Mouse (Mus musculus): ENCODE data around the gene Oas1a. TPM values are rescaled to one million over a fixed set of nuclear protein-coding genes. Genes with fewer than 3 reads are reported as not detected.
"Not testable (repeated sequence)": the region's sequence is repeated elsewhere in the genome, so short reads cannot be mapped to it uniquely, and the experiment has no call there.

Oas1a gene
- polyA plus RNA-seq, 1 experiment from 2014 or later, result 1.3 TPM

DNA sequence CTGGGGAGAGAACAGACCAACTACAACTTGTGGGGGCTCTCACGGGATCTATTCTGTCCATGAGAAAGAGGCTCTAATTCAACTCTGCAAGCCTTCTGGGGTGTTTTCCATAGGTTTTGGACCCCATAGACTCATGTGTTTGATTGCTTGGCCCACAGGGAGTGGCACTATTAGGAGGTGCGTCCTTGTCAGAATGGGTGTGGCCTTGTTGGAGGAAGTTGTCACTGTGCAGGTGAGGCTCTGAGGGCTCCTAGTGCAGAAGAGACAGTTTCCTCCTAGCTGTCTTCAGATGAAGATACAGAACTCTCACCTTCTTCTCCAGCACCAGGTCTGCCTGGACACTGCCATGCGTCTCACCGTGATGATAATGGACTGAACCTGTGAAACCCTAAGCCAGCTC is 17.2 kb upstream of the Oas1a start:
- not testable (repeated sequence) for H3K27me3 ChIP-seq (replicated peaks; ENCODE audit: control insufficient read depth, insufficient read depth, low read length); H3K27ac ChIP-seq (ENCODE audit: low read depth, low read length)

DNA sequence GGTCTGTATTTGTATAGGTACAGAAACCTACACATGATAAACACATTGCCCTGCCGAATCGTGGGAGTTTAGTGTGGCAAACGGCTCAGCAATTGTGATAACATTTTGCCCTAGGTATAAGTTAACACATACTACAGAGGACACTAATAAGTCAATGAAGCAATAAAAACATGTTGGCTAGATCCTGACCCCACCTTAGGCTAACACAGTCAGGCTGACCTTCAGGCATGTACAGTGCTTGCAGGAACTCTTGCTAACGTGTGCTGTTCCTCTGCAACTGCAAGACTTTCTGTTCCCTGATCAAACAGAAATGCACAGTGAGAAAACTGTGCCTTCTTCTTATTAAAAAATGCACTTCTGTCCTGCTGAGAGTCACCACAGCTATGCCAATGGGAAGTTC is 16.6 kb upstream of the Oas1a start:
- no peak overlapping the region for H3K4me3 ChIP-seq (ENCODE audit: low read length)
- H3K4me2 ChIP-seq (ENCODE audit: low read length), result no peak overlapping the region
- no peaks in the 10 kb centered on the region for H3K36me3 ChIP-seq (ENCODE audit: control insufficient read depth, insufficient read depth, low read length)
- H3K4me1 ChIP-seq (ENCODE audit: control insufficient read depth, insufficient read depth, low read depth, low read length), result no peaks in the 10 kb centered on the region
- no peak for ATAC-seq
- 83% methylated on average over 4 of the region's 4 CpGs for WGBS
- H3K27me3 ChIP-seq (replicated peaks; ENCODE audit: control insufficient read depth, insufficient read depth, low read length), result no peaks in the 10 kb centered on the region
- no peaks in the 10 kb centered on the region for H3K9me3 ChIP-seq (ENCODE audit: control insufficient read depth, low read length)
- H3K9ac ChIP-seq (ENCODE audit: low read depth, low read length), result no peak overlapping the region
- no peak overlapping the region for H3K27ac ChIP-seq (ENCODE audit: low read depth, low read length)

More for the DNA sequence above, 17.2 kb upstream of the Oas1a start:
- H3K36me3 ChIP-seq (ENCODE audit: control insufficient read depth, insufficient read depth, low read length); H3K9me3 ChIP-seq (ENCODE audit: control insufficient read depth, low read length); ATAC-seq; H3K4me3 ChIP-seq (ENCODE audit: low read length); H3K4me2 ChIP-seq (ENCODE audit: low read length); H3K4me1 ChIP-seq (ENCODE audit: control insufficient read depth, insufficient read depth, low read depth, low read length); H3K9ac ChIP-seq (ENCODE audit: low read depth, low read length): not testable (repeated sequence)
- WGBS, result 93% methylated on average over 4 of the region's 4 CpGs

DNA sequence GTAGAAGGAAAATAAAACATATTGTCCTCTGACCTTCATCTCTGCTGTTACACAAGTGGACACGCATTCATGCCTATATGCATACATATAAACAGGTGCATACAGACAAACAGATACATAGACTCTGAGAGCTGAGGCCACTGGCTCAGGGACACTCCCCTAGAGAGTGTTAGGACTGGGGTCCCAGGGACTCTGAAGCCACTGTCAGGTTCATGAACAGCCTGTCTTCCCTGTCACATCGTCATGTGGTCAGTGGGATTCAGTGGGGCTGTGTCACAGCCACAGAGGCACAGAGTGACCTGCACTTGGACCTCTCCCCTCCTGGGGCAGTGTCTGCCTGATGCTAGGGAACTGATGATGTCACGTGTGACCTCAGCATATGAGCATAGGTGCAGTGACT is 13.0 kb upstream of the Oas1a start:
- no peak for ATAC-seq
- Histone ChIP-seq H3K27ac (ENCODE audit: low read depth, low read length) (no peak overlapping the region), H3K27me3 (replicated peaks; ENCODE audit: control insufficient read depth, insufficient read depth, low read length) (no peaks in the 10 kb centered on the region), H3K4me1 (ENCODE audit: control insufficient read depth, insufficient read depth, low read depth, low read length) (no peaks in the 10 kb centered on the region), H3K4me3 (ENCODE audit: low read length) (no peak overlapping the region), H3K9ac (ENCODE audit: low read depth, low read length) (no peak overlapping the region), H3K4me2 (ENCODE audit: low read length) (no peak overlapping the region), H3K9me3 (ENCODE audit: control insufficient read depth, low read length) (no peaks in the 10 kb centered on the region), H3K36me3 (ENCODE audit: control insufficient read depth, insufficient read depth, low read length) (no peaks in the 10 kb centered on the region)
- 77% methylated on average over 3 of the region's 3 CpGs for WGBS

DNA sequence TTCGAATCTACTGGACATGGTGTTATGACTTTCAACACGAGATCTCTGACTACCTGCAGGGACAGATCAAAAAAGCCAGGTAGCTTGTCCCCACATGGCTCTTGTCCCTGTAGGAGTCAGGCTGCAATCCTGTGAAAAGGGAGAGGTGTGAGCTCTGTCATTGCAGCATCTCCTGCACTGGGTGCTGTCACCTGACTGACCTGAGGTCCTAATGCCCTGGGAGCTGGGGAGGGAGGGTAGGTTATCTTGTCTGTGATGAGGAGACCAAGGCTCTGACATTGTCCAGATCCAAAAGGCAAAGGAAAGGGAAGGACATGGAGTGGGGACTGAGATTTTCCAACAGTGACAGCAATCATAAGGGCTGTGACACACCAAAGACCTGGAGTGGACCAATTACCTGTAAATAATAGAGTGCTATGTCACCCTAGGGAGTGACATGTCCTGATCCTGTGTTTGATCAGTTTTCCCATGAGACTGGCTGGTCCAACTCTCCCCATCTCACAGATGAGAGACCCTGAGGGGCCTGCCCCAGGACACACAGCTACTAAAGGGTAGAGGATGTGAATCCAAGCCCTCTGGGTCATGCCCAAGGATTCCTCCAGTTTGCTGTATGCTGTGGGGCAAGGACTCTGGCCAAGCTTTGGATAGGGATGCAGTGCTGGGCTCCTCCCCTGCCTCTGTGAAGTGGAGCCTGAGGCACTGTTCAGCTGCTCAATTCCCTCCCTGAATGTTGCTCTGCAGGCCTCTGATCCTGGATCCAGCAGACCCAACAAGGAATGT is 12.0 kb upstream of the Oas1a start:
- not testable (repeated sequence) for H3K27ac ChIP-seq (ENCODE audit: low read depth, low read length); H3K4me3 ChIP-seq (ENCODE audit: low read length); H3K9me3 ChIP-seq (ENCODE audit: control insufficient read depth, low read length); H3K36me3 ChIP-seq (ENCODE audit: control insufficient read depth, insufficient read depth, low read length); H3K9ac ChIP-seq (ENCODE audit: low read depth, low read length); H3K4me2 ChIP-seq (ENCODE audit: low read length); ATAC-seq; H3K4me1 ChIP-seq (ENCODE audit: control insufficient read depth, insufficient read depth, low read depth, low read length); H3K27me3 ChIP-seq (replicated peaks; ENCODE audit: control insufficient read depth, insufficient read depth, low read length)
- 79% methylated on average over 2 of the region's 2 CpGs for WGBS

DNA sequence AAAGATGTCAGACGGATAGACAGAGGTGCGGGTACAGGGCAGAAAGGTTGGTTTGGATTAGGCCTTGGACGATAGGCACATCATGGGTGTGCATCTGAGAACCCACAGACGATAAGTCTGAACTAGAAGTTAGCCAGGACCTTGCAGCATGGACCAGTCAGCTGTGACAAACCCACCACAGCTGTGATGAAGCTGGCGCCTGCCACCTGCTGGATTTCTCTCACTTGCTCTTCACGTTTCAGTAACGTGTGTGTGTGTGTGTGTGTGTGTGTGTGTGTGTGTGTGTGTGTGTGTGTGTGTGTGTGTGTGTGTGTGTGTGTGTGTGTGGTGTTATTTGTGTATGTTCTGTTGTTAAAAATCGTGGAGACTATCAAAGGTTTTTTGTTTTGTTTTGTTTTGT is 6.9 kb upstream of the Oas1a start, which contains the start of gene Oas1d:
Oas1d (plus strand) TSS at position 333 of the 400 bp plus-strand sequence.
- H3K4me2 ChIP-seq (ENCODE audit: low read length); H3K9ac ChIP-seq (ENCODE audit: low read depth, low read length); H3K27me3 ChIP-seq (replicated peaks; ENCODE audit: control insufficient read depth, insufficient read depth, low read length); ATAC-seq; H3K4me1 ChIP-seq (ENCODE audit: control insufficient read depth, insufficient read depth, low read depth, low read length); H3K36me3 ChIP-seq (ENCODE audit: control insufficient read depth, insufficient read depth, low read length); H3K9me3 ChIP-seq (ENCODE audit: control insufficient read depth, low read length); H3K27ac ChIP-seq (ENCODE audit: low read depth, low read length); H3K4me3 ChIP-seq (ENCODE audit: low read length): not testable (repeated sequence)
- WGBS, result 45% methylated on average over 8 of the region's 8 CpGs

DNA sequence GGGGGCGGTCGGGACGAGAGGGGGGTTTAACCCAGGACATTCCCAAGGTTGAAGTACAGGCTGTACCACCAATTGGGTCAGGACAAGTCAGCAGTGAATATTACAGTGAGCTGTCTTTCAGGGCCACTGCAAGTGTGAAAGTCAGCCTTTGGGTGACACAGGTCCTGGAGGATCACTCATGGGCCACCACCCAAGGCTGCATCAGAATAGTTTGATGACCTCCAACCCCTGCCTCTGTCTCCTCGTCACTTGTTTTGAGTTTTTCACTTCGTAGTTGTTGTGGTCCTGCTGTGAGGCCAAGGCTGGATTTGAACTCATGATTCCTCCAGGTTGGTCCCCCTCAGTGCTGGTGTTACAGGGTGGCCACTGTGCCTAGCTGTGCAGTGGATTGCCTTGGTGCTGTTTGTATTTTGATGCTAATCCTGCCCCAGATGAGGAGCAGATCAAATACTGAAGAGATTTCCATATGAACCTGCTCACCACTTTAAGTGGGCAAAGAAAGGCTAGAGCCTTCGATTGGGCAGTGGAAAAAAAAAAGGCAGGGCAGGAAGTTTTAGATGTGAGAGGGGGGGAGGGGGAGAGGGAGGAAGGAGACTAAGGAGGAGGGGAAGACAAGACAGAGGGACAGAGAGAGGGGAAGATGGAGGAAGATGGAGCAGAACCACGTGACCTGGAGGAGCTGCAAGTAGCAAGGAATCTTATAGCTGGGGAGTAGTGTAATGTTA is 1.0 kb upstream of the Oas1a start:
- Histone ChIP-seq H3K36me3 (ENCODE audit: control insufficient read depth, insufficient read depth, low read length) (no peaks in the 10 kb centered on the region), H3K4me2 (ENCODE audit: low read length) (no peak overlapping the region)

DNA sequence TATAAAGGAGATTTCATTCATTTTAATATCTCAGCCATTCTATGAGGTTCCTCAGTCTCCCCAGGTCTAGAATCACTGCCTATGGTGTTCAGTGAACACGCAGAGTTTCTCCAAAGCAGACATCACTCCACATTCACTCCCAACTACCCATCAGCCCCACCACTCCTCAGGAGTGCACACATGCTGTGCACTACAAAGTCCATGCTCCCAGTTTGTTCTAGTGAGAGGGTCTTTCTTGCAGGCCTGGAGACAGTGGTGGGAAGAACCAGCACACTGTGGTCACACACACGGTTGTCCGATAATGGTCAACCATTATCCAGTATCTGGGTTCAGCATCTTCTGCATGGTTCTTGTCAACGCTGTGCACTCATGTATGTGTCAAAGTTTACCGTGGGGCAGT is 5.3 kb downstream of the Oas1a start:
- 98% methylated on average over 5 of the region's 5 CpGs for WGBS
- Histone ChIP-seq H3K27ac (ENCODE audit: low read depth, low read length) (no peak overlapping the region), H3K9ac (ENCODE audit: low read depth, low read length) (no peak overlapping the region), H3K4me1 (ENCODE audit: control insufficient read depth, insufficient read depth, low read depth, low read length) (no peaks in the 10 kb centered on the region), H3K27me3 (replicated peaks; ENCODE audit: control insufficient read depth, insufficient read depth, low read length) (no peaks in the 10 kb centered on the region), H3K9me3 (ENCODE audit: control insufficient read depth, low read length) (0 out of 2 replicates have a peak, but pooled peaks cover 4% of the 10 kb centered on the region), H3K4me3 (ENCODE audit: low read length) (no peak overlapping the region), H3K4me2 (ENCODE audit: low read length) (no peak overlapping the region), H3K36me3 (ENCODE audit: control insufficient read depth, insufficient read depth, low read length) (no peaks in the 10 kb centered on the region)
- no peak for ATAC-seq

More for the DNA sequence above, 1.0 kb upstream of the Oas1a start:
- H3K27ac ChIP-seq (ENCODE audit: low read depth, low read length), result no peak overlapping the region
- H3K4me3 ChIP-seq (ENCODE audit: low read length), result no peak overlapping the region
- no peaks in the 10 kb centered on the region for H3K9me3 ChIP-seq (ENCODE audit: control insufficient read depth, low read length)
- WGBS, result 49% methylated on average over 7 of the region's 7 CpGs
- H3K9ac ChIP-seq (ENCODE audit: low read depth, low read length), result no peak overlapping the region
- H3K4me1 ChIP-seq (ENCODE audit: control insufficient read depth, insufficient read depth, low read depth, low read length), result no peaks in the 10 kb centered on the region
- H3K27me3 ChIP-seq (replicated peaks; ENCODE audit: control insufficient read depth, insufficient read depth, low read length), result no peaks in the 10 kb centered on the region
- no peak for ATAC-seq

DNA sequence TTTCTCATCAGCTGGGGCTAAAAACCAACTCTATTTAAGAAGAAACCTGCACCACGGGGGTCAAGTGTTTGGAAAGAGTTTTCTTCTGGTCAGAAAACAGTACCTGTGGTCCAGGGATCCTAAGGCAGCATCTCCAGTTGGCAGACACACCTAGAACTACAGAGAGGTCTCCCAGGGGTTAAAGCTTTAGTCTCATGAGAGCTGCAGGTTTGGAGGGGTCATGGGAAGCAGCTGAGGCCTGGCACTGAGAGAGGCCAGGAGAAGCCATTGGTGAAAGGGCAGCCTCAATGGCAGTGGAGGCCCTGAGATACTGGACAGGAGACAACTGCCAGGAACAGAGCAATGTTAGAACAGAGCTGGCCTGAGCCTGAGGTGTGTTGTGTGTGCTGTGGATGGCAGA is 6.7 kb downstream of the Oas1a start:
- Histone ChIP-seq H3K36me3 (ENCODE audit: control insufficient read depth, insufficient read depth, low read length) (no peaks in the 10 kb centered on the region), H3K9ac (ENCODE audit: low read depth, low read length) (no peak overlapping the region), H3K4me3 (ENCODE audit: low read length) (no peak overlapping the region), H3K4me2 (ENCODE audit: low read length) (no peak overlapping the region), H3K9me3 (ENCODE audit: control insufficient read depth, low read length) (0 out of 2 replicates have a peak, but pooled peaks cover 4% of the 10 kb centered on the region), H3K27ac (ENCODE audit: low read depth, low read length) (no peak overlapping the region), H3K27me3 (replicated peaks; ENCODE audit: control insufficient read depth, insufficient read depth, low read length) (no peaks in the 10 kb centered on the region), H3K4me1 (ENCODE audit: control insufficient read depth, insufficient read depth, low read depth, low read length) (no peaks in the 10 kb centered on the region)
- ATAC-seq, result no peak
- WGBS, result 67% methylated on average over 1 of the region's 1 CpGs

DNA sequence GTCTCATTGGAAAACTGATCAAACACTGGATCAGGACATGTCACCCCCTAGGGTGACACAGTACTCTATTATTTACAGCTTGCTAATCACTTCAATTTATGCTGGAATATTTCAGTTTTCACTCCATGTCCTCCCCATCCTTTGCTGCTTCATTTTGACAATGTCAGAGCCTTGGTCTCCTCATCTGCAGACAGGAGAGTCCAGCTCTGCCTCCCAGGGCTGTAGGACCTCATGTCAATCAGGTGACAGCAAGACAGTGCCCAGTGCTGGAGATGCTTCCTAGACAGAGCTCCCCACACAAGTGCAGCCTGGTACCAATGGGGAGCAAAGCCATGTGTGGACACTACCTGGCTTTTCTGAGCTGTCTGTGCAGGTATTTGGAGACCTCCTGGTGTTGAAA is 8.6 kb downstream of the Oas1a start:
- H3K9me3 ChIP-seq (ENCODE audit: control insufficient read depth, low read length), result 0 out of 2 replicates have a peak, but pooled peaks cover 4% of the 10 kb centered on the region
- no peak overlapping the region for H3K4me2 ChIP-seq (ENCODE audit: low read length)
- no peaks in the 10 kb centered on the region for H3K4me1 ChIP-seq (ENCODE audit: control insufficient read depth, insufficient read depth, low read depth, low read length)
- H3K9ac ChIP-seq (ENCODE audit: low read depth, low read length), result no peak overlapping the region
- no peaks in the 10 kb centered on the region for H3K27me3 ChIP-seq (replicated peaks; ENCODE audit: control insufficient read depth, insufficient read depth, low read length)
- H3K4me3 ChIP-seq (ENCODE audit: low read length), result no peak overlapping the region
- no peak overlapping the region for H3K27ac ChIP-seq (ENCODE audit: low read depth, low read length)
- no peak for ATAC-seq
- no peaks in the 10 kb centered on the region for H3K36me3 ChIP-seq (ENCODE audit: control insufficient read depth, insufficient read depth, low read length)
